Mouse (Mus musculus): ENCODE results near the gene Yjefn3.
"Not testable (repeated sequence)": the region's sequence is repeated elsewhere in the genome, so short reads cannot be mapped to it uniquely, and the experiment has no call there.

The Yjefn3 gene

DNA sequence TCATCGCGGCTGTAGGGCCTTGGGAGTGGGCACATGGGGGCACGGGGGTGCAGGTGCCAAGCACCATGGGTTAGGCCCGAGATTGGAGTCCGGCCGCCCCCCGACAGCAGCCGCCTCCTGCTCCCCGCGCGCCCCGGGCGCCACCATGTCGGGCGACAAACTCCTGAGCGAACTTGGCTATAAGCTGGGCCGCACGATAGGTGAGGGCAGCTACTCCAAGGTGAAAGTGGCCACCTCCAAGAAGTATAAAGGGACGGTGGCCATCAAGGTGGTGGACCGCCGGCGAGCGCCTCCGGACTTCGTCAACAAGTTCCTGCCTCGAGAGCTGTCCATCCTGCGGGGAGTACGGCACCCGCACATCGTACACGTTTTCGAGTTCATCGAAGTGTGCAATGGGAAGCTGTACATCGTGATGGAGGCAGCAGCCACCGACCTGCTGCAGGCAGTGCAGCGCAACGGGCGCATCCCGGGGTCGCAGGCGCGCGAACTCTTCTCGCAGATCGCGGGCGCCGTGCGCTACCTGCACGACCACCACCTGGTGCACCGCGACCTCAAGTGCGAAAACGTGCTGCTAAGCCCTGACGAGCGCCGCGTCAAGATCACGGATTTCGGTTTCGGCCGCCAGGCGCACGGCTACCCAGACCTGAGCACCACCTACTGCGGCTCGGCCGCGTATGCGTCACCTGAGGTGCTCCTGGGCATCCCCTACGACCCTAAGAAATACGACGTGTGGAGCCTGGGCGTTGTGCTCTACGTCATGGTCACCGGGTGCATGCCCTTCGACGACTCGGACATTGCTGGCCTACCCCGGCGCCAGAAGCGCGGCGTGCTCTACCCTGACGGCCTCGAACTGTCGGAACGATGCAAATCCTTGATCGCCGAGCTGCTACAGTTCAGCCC, at the start of gene Yjefn3, which contains the start of the genes Tssk6 and Ndufa13:
Gene Yjefn3 (minus strand): TSS at position 550 of the 900 bp plus-strand sequence.
Gene Tssk6 (plus strand): TSS at position 22 of the 900 bp plus-strand sequence.
Gene Ndufa13 (minus strand): TSS at position 396 of the 900 bp plus-strand sequence.
- DNase-seq: no peak

DNA sequence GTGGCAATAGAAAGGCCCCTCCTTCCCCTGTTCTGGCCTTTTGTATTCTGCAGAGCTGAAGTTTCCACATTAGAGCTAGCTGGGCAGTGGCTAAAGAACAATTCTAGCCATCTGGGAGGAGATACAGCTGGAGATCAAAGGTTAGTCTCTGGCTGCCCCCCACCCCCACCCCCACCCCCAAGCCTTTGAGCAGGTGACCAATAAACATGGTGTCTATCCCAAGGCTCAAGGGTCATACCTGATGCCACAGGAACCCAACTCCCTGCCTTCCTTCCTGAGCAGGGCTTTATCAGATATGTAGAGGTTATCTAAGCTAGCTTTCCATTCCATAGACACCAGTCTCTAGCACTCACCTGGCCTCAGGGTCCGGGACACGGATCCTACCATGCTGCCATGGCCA, 47.8 kb upstream of the Yjefn3 start:
- no peak for DNase-seq

DNA sequence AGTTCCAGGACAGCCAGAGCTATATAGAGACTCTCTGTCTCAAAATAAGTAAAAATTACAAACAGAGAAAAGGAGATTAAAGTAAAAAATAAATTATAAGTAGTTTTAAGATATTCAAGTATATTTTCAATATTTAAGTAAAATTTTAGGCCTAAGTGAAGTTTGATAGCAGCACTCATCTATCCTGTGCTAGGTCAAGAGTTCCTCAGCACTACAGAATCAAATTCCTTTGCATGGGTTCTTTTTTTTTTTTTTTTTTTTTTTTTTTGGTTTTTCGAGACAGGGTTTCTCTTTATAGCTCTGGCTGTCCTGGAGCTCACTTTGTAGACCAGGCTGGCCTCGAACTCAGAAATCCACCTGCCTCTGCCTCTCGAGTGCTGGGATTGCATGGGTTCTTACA, 40.0 kb upstream of the Yjefn3 start:
- DNase-seq: not testable (repeated sequence)

DNA sequence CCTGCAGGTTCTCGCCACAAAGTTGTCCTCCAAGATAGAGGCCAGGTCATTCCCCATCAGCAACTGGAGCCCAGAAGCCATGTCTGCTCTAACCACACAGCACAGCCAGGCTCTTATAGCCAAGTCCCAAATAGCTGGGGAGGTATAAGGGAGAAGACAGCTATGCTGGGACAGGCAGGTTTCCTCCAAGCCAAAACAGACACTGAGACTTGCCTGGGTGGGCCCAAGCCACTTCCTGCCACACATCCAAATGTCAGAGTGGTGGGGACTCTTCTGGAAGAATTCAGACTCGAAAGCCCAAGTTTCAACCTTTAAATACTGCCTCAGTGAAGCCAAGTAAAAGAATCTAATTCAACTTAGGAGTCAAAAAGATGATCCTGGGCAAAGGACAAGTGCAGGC, 37.9 kb upstream of the Yjefn3 start:
- DNase-seq: no peak

DNA sequence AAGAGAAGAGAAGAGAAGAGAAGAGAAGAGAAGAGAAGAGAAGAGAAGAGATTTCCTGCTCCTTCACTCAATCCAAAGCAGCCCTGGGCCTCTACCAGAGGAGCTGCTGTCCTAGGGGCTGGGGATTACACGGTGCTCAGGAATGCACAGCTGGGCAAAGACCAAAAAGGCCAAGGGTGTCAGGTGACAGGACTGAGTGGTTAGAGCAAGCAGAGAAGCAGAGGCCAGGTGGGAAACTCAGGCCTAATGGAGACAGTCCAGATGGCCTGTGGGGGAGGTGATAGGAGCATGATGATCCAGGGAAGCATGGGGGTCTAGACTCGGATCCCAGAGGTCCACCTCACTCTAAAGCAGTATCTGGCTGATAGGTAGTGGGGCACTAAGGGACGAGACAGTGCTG, 37.1 kb upstream of the Yjefn3 start:
- DNase-seq: no peak

DNA sequence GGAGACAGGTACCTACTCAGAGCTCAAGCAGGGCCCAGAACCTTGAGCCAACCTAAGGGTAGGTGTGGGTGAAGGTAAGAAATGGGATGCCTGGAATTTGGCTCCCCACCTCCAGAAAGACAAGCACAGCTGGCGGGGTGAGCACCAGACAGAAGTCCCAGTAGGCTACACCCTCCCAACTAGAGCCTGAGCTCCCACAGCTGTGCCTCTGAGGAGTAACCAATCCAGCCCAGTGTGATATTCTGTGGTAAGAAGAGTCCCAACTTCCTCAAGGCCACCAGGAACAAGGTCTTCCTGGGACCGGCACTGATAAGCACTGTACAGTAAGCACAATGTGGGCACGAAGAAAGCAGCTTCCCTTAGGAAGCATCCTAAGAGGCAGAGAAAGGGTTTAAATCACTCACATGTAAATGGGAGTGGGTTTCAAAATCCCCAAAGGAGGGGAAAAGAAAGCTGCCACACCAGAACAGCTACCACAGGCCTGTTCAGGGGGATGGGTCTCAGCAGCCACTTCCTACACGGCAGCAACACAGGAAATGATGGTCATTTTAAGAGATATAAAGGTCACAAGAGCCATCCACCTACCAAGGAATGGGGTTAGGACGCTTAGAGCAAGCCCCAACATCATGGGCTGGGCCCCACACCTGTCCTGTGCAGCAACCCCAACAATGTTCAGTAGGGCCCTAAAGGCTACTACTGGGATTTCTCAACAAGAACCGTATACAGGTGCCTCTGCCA, 35.9 kb upstream of the Yjefn3 start:
- no peak for DNase-seq

DNA sequence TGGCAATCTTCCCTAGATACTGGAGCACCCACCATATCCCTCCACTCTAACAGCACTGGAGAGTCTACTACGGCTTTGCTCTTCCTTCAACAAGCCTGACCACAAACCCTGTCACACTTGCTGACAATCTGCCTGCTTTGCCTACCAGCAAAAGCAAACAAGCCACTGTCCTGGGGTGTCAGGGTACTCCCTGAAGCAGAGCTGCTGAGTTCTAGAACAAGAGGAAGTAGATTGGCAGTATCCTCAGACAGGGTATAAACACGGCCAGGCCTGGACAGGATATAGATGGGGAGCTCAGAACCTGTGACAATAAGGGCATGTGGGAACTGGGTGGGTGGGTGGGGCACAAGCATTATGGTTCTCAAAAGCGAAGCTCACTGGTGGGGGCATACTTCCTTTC, 35.0 kb upstream of the Yjefn3 start:
- no peak for DNase-seq

DNA sequence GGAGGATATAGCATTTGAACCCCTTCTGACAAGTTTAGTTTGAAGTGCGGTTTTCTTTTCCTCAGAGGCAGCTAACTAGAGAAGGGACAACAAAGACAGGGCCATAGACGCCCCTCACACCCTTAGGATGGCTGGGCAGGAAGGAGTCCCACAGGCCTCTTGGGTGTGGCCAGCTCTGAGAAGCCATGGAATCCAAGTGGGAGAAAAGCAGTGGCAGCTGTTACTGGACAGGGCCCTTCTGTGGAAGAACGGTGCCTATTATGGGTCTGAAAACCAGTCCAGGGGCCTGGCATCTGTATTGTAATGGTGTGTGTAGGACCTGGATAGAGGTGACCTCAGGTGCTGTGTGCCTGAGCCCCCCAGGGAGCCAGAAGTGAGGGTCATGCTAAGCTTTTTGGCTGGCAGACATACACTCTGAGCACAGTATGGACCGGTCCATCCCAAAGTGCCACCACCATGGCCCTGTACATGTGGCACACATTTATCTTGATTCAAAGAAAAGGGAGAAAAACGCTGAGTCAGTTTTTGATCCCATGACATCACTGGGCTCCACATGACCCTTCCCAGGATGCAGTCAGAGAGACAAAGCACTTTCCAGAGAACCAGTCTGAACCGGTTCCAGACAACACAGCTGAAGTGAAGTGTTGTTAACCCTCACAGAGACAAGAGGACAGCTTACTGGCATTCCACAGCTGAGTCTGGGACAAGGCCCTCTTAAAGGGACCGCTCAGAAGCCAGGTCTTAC, 33.7 kb upstream of the Yjefn3 start:
- DNase-seq: no peak

DNA sequence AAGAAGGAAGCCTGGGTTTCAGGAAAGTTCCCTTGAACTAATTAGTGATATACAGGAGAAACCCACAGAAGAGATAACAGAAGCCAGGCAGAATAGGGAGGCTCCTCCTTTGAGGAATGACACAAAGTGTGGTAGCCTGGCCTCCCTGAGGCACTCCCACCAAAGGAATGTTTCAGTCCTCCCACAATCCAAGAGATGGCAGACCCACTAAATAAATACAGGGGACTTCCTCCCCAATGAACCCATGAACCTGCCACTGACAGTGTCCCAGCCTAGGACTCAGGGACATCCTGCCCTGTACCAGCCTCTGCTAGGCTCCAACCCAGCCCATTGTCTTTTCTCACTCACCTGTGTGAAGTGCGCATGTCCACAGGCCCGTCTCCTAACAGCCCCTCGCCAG, 32.9 kb upstream of the Yjefn3 start:
- no peak for DNase-seq

DNA sequence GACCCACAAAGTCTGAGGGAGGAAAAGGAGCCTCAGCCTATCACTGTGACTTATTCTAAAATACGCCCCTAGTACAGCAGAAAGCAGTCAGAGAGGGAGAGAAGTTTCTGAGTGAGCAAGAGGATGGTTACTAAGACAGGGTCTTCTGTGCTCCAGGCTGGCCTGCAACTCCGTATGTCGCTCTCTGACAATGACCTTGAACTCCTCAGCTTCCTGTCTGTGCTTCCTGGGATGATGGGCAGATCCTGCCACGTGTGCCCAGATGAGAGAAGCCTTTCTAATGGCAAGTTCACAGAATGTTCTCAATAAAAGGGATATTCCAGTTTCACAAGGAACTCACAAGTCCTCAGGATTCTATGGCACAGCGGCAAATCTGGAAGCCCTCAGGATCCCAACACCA, 32.1 kb upstream of the Yjefn3 start:
- no peak for DNase-seq

DNA sequence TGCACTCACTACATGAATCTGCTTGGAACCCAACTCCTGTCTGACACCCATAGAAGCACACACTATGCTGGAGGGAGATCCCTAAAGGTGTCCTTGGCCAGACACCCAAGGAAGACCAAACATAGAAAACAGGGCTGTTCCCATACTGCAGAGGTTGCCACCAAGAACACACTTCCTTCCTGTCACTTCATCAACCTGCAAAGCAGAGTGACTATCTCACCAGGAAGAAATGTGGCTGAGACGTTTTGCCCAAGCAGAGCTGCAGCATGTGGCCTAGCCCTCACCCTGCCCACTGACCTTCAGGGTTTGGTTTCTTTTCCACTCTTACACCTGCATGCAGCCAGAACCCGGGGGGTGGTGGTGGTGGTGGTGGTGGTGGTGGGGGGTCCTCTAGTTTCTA, 31.3 kb upstream of the Yjefn3 start:
- no peak for DNase-seq

DNA sequence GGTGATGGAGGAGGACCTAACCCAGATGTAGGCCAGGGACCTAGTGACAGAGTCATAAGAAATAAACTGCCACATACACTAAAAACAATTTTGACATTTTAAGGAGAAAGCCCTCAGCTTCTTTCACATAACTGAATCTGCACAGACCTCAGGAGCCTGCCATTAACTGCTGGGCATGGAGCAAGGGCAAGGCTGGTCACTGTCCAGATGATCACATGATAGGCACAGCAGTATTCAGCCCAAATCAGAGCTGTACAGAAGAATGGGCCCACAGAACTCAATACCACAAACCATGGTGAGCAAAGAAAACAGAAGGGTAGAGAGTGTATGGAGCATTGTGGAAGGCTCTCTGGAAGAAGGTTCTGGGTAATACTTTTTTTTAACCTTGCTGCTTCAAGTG, 24.4 kb upstream of the Yjefn3 start:
- no peak for DNase-seq

DNA sequence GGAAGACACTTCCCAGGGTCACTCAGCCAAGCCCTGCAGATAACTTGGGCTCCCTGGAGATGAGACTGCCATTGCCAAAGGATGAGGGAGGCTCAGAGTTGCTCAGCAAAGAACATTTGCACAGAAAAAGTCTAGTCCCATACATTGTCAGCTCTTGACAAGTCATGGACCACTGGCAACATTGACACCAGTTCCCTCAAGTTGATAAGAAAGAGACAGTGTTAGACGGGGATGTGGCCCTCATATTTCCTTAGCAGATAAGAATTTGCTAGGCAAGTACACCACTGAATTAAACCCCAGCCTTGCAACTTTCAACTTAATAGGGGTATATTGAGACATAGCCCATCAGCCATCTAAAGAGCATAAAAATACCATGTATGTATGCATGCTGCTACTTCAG, 21.5 kb upstream of the Yjefn3 start:
- DNase-seq: no peak

DNA sequence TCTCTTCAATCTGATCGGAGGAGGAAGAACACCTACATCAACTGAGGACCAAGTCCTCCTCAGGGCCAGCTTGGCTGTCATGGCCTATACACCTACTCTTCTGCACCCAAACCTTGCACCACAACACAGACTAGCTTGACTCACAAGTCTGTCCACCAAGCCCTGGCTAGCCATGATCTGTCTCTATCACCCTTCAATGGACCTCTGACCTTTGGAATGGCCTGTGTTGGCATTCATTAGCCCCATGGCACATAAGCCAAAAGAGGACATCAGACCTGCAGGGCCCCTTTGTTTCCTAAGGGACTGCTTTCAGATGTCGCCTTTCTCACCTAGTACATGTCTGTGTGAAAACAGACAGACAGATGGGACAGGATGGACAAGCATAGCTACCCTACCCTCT, 18.6 kb upstream of the Yjefn3 start:
- DNase-seq: no peak

DNA sequence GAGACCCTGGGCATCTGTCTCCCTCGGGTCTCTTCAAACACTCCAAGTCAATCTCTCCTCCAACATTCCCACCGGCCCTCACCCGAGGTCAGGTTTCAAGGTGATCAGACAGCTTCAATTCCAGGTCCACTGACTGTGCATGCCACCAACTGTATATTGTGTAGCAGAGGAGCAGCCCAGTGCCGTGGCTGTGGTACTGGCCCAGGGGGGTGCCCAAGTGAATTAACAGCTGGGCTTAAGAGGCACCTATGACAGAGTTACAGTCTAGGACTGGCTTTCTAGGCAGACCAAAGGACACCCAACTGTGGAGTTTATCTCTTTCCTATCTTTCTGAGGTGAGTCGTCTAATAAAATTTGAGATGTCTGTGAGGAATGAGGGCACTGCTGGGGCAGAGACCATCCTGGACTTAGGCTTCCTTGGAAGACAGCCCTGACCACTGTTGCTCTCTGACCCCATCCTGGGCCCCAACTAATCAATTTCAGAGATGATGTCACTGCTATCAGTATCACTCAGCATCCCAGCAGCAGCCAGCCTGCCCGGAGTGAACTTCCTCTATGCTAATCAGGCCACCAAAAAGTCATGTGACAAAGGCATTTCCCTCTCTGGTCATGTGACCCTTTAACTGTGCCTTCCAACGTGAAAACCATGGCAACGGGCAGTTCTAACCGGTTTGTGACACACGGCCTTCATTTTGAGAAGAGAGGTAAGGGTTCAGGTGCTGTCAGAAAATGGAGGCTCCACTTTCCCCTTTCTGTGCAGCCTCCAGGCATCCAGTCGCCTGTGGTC, 17.6 kb upstream of the Yjefn3 start:
- DNase-seq: no peak

DNA sequence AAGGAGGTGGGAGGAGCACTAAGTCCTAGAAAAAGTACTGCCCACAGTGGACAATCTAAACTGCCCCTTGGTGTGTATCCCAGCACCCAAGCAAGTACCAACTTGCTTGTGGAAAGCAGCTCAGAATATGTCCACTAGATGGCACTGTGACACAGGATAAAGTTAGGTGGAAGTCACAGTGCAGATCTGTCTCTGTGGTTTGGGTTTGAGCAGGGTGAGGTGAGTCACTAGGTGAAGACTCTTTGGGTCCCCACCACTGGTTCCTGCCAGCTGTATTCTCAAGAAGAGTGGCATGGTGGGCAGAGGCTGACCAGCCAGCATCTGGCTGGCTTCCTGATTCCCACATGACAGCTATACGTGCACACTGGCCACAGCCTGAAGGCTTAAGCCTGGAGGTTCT, 16.5 kb upstream of the Yjefn3 start:
- DNase-seq: peak; percentile 79

DNA sequence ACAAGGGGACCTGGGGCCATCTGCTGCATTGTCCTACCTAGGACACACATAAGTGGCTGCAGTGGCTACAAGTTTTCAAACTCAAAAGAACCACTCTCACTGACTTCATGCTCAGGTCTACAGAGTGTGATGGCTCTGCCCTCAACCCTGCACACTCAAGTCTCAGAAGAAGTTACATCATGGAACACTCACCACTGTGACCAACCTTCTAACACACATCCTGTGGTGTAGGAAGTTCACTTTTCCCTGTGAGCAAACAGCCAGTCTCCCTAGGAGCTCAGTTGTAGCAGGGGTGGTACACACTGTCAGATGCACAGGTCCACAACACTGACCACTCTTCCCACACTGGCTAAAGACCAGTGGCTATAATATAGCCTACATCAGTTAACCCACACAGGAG, 16.0 kb upstream of the Yjefn3 start:
- DNase-seq: no peak

DNA sequence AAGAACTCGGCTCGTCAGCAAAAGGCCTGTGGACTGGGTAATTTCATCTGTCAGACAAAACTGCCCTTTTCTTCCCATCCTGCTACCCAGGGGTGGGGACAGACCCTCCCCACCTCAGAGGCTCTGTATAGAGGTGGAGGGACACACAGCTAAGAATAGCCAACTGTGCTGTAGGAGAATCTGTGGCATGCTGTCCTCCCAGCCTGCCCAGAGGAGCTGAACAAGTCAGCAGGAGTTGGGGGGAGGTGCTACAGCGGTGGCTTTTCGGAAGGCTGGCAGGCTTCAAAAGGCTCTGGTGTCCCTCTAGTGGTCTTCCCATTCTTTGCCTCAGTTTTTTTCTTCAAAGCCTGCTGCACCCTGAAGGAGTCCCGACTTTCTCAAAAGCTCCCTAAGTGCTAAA, 13.2 kb upstream of the Yjefn3 start:
- no peak for DNase-seq

DNA sequence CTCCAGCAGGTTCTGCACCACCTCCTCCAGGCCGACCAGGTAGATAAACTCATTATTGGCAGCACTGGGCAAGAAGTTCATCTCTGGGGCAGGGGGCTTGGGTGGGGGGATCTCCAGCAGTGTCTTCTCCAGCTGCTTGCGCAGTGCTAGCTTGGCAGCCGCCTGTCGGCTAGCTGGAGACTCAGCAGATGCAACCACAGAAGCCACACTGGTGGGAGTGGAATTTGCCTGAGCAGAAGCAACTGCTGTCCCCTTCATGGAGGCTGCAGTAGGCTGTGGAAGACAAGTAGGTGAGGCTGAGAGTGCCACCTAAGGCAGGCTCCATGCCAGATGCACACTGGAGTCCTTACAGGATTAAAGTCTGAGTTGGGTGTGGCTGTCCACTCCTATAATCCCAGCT, 12.0 kb upstream of the Yjefn3 start:
- DNase-seq: no peak

DNA sequence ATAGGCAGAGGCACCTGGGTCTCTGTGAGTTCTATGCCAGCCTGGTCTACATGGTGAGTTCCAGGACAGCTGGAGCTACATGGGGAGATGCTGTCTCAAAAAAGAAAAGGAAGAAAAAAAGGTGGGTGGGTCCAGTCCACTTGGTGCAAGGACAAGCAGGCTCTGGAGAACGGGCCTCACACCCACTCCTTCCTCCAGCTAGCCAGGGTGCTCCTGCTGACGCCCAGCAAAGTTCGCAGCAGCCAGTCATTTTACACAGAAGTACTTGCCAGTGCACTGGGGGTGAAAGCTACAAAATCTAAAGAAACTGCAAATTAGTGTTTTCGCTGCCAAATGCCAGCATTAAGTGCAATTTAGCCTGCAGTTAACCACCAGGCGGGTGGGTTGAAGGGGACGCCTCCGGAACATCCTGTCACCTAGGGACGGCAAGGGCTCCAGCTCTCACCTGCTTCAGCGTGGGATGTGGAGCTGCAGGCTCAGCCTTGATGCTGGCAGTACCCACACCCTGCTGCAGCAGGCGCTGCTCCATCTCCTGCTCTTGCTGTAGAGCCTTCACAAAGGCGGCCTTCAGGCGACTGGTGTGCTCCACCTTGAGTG, 10.1 kb upstream of the Yjefn3 start:
- DNase-seq: peak; percentile 78

DNA sequence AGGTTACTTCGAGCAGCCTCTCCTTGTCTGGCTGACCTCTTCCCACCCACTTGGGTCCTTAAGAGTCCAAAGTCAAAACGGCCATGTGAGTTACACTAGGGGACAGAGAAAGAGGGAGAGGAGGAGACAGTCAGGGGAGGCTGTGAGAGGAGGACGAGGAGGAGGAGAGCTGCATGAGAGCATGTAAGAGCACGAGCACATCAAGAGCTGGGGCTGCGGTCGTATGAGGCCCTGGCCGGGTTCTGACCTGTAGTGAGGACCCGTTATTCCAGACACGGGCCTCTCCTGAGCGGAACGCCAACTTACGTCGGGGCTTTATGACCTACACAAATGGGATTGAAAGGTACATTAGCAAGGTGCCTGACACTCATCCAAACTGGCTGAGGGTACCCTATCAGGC, 9.4 kb upstream of the Yjefn3 start:
- DNase-seq: no peak

DNA sequence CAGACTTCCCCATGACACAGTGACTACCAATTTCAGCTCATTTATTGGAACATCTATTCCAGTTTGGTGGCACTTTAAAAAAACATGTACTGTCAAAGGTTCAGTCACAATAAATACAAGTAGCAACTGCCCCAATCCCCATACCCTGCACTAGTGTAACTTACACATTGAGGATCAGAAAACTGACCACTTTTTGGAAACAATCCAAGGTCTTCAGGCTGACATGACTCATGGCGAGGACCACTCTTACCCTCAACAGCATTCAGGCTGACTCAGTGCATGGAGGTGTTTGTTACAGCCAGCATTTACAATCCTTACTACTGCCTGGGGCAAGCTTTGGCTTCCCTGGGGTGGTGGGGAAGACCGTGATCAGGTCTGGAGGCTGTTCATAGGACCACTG, 4.6 kb upstream of the Yjefn3 start:
- no peak for DNase-seq
